Mouse (Mus musculus) liver, embryonic 14.5 days (tissue): Measurements from ENCODE around the gene Tmem205.

Experiments
- CTCF ChIP-seq: IDR thresholded peaks from 2 replicates; pipeline ENCODE4 v1.5.1; 2016; ENCODE audit warnings: antibody characterized with exemption, low read depth, control low read depth
- EP300 ChIP-seq: IDR thresholded peaks from 2 replicates; pipeline ENCODE4 v1.6.1; 2016; ENCODE audit warnings: antibody characterized with exemption, low read depth

GRCm38 (mm10) chr9:21925506-21925905, 1.9 kb downstream of the Tmem205 start:
- no peak for TF ChIP-seq CTCF
- no peak for TF ChIP-seq EP300
